Mouse (Mus musculus) embryonic stem cell, embryonic (primary cell): ENCODE data around the gene Tmem229a.

Source experiments
- CTCF ChIA-PET, 4 experiments: fragments of 300-600 bp in 2 of 4; fragments of 350-600 bp in 2 of 4; sonication (Branson Sonifier 250); formaldehyde crosslinking; loops; one replicate each; lab custom pipeline; 2022; ENCODE audit warnings: inconsistent platforms in 2 of 4; lab: Charles Lee
- POLR2A ChIA-PET, 4 experiments: fragments of 300-600 bp in 2 of 4; fragments of 350-600 bp in 2 of 4; sonication (Branson Sonifier 250); formaldehyde crosslinking; loops; one replicate each; lab custom pipeline; 2022; ENCODE audit warnings: antibody characterized with exemption in 4 of 4, inconsistent platforms in 1 of 4; lab: Charles Lee

Tmem229a gene

DNA sequence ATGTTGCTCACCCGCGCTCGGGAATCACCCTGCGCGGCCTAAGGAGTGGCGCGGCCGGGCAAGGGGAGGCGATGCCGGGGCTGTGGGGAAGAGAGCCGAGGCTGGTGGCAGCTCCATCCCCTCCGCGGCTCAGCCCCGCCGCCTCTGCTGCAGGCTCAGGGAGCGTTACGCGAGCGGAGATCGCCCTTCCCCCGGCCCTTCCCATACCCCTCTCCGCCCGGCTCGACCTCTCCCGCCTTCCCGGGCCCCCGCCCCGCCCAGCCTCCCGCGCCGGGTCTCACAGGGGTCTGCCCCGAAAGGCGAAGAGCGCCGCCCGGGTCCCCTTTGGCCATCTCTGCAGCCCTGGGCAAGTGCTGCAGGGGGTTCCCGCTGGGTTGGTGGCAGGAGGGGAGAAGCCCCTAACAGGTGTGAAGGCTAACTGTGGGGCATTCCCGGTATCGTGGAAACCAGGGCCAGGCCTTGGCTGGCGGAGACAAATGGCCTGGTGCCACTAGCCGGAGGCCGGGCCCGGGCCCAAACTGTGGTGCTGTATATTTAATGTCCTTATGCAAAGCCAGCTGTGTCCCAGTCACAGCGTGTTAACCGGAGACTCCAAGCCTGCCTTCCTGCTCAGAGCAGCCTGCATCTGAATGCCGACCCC is at the start of gene Tmem229a:
TSS of gene Tmem229a (minus strand) at position 352 of the 640 bp plus-strand sequence.
- CTCF ChIA-PET = interaction anchor here in 1 of 4 experiments (0.7 kb wide), 1 partner anchor 440 kb away, joined by 4 read pairs; no protein-coding TSS in a partner anchor
- POLR2A ChIA-PET = interaction anchor here in 1 of 4 experiments (0.7 kb wide), 1 partner anchor 8 kb away, joined by 4 read pairs; no protein-coding TSS in a partner anchor

DNA sequence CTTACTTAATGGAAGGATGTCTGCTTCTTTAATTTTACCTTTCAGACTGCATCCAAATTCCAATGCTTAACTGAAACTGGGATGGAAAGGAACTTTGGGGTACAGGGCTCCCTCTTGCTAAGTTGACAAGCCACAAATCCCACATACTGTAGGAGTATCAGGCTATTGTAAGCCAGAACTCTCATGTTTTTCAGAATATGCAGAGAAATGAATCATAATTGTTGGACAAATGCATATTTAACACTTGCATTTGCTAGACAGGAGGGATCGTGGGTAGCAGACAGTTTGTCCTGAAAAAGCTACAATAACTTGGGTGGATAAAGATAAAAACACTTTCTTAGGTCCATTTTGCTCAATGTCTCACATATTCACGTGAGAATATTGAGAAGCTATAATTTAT is 37.7 kb upstream of the Tmem229a start:
- ChIA-PET POLR2A (no interaction called here), CTCF (no interaction called here)

DNA sequence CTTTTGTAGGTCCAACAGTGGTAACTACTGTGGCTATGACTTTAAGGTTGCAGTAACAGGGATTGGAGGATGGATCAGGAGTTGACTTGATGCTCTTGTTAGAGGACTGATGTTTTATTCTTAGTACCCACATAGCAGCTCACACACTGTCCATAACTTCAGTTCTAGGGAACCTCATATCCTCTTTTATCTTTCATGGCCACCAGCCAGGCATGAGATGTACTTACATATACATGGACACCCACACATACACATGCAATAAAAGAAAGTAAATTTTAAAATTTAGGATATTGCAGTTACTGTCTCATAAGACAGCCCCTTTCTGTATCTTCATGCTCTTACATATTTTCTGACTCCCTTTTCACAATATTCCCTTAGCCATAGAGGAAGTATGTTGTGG is 33.7 kb upstream of the Tmem229a start:
- ChIA-PET POLR2A (no interaction called here), CTCF (no interaction called here)

DNA sequence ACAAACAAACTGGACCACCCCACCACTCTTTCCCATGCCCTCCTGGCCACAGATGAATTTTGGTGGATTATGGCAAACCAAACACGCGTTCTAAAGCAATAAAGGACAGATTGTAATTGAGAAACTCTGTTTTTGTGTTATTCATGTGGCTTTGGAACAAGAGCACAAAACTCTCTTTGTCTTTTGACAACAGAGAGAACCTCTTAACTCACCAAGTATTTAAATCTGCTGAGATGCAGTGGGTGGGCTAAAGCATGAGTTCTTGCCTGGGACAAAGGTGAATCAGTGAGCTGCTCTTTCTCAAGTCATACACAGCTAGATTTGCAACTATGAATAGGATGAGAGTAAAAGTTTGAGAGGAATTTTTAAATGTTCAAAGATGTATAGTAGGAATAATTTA is 20.1 kb upstream of the Tmem229a start:
- ChIA-PET CTCF (no interaction called here), POLR2A (no interaction called here)

DNA sequence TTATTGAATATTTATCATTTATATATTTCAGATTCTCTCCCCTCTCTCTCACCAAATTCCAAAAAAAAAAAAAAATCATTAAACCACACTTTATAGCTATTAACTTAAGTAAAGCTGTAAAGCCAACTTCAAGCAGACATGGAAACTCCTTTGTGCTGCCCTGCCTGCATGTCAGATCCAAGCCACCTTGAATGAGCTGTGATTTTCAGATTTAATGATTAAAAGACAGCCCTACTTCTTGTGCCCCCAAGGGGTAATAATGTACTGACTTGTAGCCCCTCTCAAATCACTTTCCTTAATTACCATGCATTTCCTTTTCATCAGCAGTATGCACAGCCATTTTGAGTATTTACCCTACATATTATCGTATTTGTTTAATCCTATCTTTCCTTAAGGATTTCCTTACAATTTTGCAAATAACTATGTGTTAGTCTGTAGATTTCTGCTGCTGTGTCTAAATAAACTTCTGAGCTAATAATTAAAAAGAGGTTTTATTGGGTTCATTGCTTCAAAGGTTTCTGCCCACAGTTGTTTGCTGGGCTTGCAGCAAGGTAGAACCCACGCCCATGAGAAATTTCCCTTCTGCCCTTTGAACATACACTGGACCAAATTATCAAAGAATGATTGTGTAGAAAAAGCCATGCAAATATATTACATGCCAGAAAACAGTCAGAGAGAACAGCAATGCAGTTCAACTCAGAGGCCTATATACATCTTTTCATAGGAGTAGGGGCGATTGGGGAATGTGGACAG is 12.6 kb upstream of the Tmem229a start:
- POLR2A ChIA-PET = no interaction called here

DNA sequence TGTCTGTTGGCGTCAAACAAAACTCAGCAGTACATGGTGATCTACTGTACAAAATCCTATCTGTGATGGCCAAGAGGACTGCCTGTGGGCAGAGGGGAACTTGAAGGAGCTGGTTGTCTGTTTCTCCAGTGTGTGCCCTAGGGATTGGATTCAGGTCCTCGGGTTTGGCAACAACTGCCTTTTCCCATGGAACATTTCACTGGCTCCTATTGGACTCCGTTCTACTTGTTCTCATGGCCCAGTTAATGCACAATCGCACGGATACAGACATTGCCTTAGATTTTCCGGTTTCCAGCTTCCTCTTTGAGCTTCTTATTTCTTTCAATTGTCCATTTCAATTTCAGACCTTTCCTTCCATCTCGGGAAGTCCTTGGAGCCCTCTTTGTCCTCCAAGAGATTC is 11.6 kb upstream of the Tmem229a start:
- ChIA-PET CTCF (no interaction called here), POLR2A (no interaction called here)

More for the DNA sequence above, 12.6 kb upstream of the Tmem229a start:
- CTCF ChIA-PET = no interaction called here

DNA sequence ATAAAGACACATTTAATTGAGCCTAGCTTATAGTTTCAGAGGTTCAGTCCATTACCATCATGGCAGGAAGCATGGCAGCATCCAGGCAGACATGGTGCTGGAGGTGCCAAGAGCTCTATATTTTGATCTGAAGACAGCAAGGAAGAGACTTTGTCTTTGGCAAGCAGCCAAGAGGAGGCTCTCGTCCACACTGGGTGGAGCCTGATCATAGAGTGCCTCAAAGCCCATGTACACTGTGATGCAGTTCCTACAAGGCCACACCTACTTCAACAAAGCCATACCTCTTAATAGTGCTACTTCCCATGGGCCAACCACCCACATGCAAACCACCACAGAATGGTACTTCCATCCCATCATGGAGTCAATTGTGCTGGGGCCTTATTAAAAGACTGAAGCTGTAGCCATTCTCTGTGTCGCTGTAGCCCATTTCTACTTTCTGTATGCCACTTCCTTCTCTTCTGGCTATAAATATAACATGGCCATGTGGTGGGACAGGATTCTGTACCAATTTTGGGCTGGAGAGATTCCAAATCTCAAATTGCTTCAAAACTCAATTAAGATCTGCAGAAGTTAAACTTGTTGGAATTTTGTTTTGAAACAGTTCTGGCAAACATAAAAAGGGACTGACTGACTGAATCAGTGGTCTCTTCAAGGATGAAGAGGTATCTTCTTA is 10.0 kb upstream of the Tmem229a start:
- POLR2A ChIA-PET = no interaction called here
- CTCF ChIA-PET = no interaction called here

DNA sequence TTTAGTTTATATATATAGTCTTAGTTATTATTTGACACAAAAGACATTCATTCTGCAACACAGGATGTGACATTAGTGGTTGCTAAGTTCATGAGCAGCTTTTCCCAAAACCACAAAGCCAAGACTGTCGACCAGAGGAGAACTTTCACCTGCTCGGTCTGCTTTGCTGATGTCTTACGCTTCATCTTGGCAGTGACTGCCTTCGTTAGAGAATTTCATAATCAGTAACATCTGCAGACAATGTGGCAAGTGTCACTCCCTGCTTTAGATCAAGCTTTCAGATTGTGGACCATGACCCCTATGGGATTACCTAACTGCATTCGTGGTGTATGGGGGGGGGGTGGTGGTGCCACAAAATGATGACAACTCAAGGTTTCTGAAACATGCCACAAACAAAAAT is 7.7 kb upstream of the Tmem229a start:
- ChIA-PET CTCF (no interaction called here), POLR2A (no interaction called here)

DNA sequence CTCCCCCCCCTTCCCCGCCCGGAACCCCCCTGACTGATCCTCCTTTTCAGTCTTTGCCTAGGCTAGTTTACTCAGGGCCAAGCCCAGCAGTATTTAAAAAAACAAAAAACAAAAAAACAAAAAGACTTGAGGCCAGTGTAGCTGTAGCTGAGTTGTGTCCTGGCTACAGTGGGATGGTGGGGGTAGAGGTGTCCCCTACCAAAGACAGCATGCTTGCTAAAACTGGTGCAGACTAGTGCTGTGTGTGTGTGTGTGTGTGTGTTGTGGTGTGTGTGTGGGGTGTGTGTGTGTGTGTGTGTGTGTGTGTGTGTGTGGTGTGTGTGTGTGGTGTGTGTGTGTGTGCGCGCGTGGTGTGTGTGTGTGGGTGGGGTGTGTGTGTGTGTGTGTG is 483 bp upstream of the Tmem229a start:
- CTCF ChIA-PET = no interaction called here

DNA sequence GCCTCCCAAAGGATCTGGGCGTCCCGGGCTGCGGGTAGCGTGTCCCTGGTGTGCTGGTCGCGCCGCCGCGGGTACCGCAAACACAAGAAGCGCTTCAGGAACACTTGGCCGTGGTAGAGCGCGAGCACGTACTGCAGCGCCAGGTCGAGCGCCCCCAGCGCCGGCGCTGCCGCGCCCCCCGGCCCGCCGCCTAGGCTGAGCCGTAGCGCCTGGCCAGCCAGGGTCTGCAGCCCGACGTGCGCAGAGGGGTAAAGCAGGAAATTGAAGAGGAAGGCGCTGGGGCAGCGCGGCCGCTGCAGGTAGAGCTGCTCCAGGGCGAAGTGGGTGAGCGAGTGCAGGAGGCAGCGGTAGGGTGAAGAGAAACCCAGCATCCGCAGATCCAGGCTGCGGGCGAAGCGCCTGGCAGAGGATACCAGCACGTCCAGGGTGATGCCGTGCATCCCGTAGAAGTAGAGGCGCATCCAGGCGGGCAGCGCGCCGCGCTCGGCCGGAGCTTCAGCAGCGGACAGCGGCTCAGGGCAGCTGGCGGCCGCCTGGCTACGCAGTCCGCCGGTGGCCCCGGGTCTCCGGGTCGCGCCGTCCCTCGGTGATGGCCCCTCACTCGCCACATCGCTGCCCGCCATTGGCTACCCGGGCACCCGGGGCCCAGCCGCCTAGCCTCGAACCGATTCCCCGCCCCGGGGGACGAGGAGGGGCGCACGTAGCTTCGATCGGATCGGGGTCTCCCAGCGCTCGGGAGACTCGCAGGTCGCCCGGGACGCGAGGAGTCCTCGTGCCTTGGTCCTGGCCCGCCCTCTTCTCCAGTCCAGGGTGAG is 759 bp downstream of the Tmem229a start:
- CTCF ChIA-PET = interaction anchor here in 1 of 4 experiments (0.6 to 0.7 kb wide), 2 partner anchors 96 to 439 kb away, joined by 3 to 4 read pairs; no protein-coding TSS in a partner anchor
- POLR2A ChIA-PET = no interaction called here

More for the DNA sequence above, 483 bp upstream of the Tmem229a start:
- POLR2A ChIA-PET = interaction anchor here in 1 of 4 experiments (0.7 kb wide), 1 partner anchor 8 kb away, joined by 4 read pairs; no protein-coding TSS in a partner anchor

DNA sequence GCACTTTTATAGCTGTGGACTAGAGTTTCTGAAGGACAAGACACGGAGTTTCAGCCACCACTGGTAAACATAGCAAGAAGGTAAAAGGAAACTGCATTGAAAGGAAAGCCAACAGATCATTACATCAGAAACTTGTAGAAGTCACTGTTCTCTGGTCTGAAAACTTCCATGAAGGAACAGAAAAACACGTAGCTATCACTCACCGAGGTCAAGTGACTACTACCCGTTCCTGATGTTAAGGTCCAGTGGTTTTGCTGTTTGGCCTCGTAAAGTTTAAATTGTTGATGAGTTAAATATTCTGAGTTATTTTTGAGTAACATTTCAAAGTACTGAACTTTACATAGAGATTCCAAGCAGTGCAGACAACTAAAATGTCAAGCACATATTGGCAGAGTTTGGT is 2.0 kb downstream of the Tmem229a start:
- POLR2A ChIA-PET = no interaction called here
- CTCF ChIA-PET = no interaction called here

DNA sequence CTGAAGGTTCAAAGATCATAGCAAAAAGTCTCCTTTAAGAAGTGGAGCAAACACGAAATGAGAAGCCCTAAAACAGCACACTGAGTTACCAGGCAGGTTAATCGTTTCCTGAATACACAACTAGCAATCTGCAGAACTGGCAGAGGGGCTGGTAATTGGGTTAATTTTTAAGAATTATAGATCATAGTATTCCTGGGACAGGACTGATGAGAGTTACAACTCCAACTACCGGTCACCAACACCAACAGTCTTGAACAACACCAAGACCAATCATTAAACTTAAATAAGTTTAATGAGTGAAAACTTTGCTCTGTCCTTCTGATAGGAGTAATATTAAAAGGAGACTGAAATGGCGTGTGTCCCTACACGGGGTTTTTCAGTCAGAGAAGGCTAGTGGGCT is 3.8 kb downstream of the Tmem229a start:
- POLR2A ChIA-PET = no interaction called here
- CTCF ChIA-PET = no interaction called here

DNA sequence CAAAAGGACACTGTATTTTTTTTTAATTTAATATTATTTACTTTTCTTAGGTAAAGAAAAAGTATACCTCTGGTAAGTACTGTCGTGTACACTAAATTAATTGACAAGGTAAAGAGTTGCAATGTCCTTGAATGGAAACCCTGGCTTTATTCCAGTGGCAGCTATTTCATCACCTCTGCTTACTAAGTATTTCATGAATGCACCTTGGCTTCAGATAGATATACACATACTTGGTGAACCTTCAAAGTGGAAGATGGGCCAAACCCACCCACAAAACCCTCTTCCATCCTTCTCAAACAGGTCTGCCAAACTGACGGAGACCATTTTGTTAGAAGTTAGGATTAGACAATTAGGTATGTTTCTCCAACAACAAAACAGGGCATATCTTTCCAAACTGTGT is 5.4 kb downstream of the Tmem229a start:
- ChIA-PET CTCF (no interaction called here), POLR2A (no interaction called here)

DNA sequence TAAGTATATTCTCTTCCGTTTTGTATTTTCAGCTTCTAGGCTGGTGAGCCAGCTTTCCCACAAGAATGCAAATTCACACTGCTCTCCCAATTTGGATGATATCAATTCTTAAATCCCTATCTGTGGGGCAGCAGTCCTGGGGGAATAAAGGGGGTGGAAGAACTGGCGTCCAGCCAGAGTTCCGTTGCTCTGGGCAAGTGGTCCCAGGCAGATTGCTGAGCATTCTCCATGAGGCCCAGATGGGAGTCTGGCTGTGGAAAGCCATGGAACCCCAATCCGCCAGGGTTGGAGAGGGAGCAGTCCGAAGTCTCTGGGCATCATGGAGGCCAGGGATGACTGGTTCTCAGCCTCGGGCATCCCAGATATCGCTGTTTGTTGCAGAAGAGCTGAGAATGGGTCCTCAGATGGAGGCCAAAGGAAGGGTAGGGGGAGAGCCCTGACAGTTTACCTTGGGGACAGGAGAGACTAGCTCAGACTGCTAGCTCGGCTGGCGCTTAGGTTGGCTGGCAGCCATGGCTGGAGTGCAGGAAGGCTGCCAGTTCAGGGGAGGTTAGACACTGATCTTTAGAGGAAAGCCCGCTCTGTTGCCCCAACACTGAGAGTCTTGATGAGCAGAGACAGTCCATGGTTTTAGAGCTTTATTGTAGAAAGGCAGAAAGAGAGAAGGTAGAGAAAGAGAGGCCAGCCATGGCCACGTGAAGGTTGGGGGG is 30.9 kb downstream of the Tmem229a start:
- CTCF ChIA-PET = no interaction called here
- POLR2A ChIA-PET = no interaction called here

DNA sequence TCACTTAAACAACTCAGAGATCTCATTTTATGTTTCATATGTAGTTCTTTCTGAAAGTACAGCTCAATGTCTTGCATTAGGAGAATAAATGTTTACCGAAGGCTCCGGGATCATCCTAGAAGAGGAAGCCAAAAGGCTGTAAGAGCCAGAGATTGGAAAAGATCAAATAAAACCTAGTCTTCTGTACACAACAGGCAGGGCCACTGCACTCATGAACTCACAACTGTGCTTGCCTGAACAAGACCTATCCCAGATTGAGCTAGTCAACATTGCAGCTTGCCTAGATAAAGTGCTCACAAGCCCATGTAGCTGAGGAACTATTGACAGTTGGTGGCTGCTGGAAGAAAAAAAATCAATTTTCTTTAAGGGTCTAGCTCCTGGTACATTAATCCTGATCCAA is 42.5 kb downstream of the Tmem229a start:
- CTCF ChIA-PET = no interaction called here
- POLR2A ChIA-PET = no interaction called here

DNA sequence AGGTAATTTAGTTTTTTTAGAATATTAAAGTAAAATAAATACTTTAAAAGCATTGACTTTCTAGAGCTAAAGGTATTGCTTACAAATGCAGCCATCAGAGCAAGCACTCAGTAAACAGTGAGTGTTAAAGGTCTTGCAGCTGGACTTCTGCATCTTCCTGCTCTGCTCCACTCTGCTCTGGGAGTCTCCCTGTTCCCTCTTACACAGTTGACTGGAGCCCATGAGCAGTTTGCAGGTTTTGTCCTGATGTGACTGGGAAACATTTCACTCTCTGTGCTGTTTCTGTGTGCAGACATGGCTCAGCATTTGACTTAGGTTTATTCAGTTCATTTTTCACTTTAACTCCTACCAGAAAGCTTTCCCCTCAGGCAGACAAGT is 45.4 kb downstream of the Tmem229a start:
- POLR2A ChIA-PET = interaction anchor here in 2 of 4 experiments (0.6 kb wide), 2 partner anchors 11 to 55 kb away, joined by 3 read pairs; no protein-coding TSS in a partner anchor
- CTCF ChIA-PET = no interaction called here

DNA sequence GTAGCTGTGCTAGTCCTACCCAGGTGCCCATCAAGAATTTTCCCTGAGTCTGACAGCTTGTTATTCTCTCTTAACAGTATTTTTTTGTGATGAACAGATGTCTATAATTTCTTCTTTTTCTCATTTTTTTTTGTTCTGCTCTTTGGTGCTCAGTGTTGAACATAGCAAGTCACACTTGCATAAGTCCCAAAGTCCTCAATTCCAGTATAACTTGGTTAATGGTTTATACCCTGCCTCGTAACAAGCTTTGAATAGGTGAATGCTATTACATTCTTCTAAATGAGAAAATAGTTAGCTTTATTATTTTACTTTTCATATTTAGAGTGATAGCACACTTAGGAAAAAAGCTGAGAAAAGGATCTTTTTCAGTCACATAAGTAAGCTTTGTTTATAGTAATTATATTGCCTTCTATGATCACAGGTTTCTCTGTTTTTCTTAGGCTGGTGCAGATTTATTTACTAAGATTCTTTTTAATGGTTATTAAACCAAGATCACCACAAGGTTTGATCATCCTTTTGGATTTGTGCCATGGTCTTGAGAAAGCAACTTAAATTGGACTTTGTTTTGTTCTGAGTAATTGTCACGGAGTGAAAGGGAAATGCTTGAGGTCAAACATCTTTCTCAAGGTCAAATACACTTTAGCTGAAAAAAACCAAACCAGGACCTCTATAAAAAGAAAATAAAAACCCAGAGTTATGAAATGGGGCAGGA is 45.9 kb downstream of the Tmem229a start:
- ChIA-PET CTCF (no interaction called here), POLR2A (interaction anchor here in 2 of 4 experiments (0.6 kb wide), 2 partner anchors 11 to 54 kb away, joined by 3 read pairs; no protein-coding TSS in a partner anchor)

DNA sequence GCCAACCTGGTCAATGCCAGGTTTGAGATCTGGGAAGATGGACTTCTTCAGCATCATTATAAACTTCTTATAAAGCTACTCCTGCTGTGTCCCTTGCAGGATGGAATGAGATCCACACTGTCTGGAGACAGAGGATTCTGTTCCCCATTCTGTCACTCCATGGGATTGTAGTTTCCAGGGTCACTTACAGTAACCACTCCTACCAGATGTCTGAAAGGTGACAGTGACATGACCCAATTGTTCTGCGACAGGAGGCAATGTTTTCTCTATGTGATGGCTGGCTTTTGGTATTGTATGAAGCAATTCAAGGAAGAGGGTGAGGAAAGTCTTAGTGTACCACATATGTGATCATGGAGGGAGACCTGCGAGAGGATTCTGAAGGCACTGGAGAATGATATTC is 48.3 kb downstream of the Tmem229a start:
- CTCF ChIA-PET = no interaction called here
- POLR2A ChIA-PET = no interaction called here
